In the genomic region with DNA sequence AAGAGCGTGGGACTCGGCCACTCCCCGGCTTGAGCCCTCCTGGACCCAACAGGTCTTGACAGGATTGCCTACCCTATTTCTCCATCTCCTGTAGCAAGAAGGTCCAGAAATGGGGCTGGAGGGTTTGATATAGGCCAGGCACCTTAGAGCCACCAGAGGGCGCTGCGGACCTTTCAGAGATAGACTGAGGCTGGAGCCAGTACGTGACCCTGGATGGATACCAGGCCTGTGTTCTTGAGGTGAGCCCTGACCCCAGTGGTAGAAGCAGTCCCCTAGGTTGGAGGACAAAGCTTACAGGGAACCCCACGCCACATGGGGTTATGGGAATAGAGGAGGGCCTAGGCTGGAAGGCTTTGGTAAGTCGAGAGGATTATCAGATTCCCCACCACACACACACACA, we compare ENCODE assay signal across 9 mouse cellular contexts. TPM values are rescaled to one million over a fixed set of nuclear protein-coding genes. Genes with fewer than 3 reads are reported as not detected.
A peak's percentile ranks its signal among the peaks of the same experiment; 100 is the strongest.
DNase-seq lines count a peak whose midpoint lies in the region; ATAC-seq and TF ChIP-seq lines count a peak whose summit lies in the region.
"Had no signal": no experiment of that assay in that cellular context is flagged by ENCODE, and none has a peak within 500 bp of the region (broad histone marks: within the 10 kb centered on the region; RNA-seq: fewer than 3 reads in every experiment).

No protein-coding gene starts in this region.

- no peaks in the 10 kb centered on the region for H3K36me3 ChIP-seq in ES-Bruce4 (ENCODE audit: control insufficient read depth, insufficient read depth, low read length, poor library complexity, severe bottlenecking)
- H3K36me3 ChIP-seq in forebrain, embryonic 13.5 days (ENCODE audit: poor library complexity, severe bottlenecking) = no peaks in the 10 kb centered on the region
- H3K36me3 ChIP-seq in hindbrain, embryonic 11.5 days (ENCODE audit: control insufficient read depth, insufficient read depth, low read length) = no peaks in the 10 kb centered on the region

- ATAC-seq in forebrain, embryonic 13.5 days = peak; percentile 35; the same call in 1 of the 2 replicates
- ATAC-seq in hindbrain, embryonic 11.5 days (ENCODE audit: low FRiP score) = peak; percentile 62

- TF ChIP-seq CTCF in ES-Bruce4 (IDR thresholded peaks at IDR 0.05; ENCODE audit: low read depth, low read length) = peak; percentile 93
- peak; percentile 96 for TF ChIP-seq CTCF in brain, embryonic 14.5 days (IDR thresholded peaks at IDR 0.05; ENCODE audit: borderline replicate concordance, extremely low read depth, insufficient read depth, insufficient read length)

- H3K4me3 ChIP-seq in ES-Bruce4 (ENCODE audit: low read depth, low read length) = no peak overlapping the region
- no peak overlapping the region for H3K4me3 ChIP-seq in forebrain, embryonic 13.5 days
- no peak overlapping the region for H3K4me3 ChIP-seq in hindbrain, embryonic 11.5 days (ENCODE audit: low read depth, low read length)
- H3K4me3 ChIP-seq: hindbrain, embryonic 15.5 days had no signal

- no peak for TF ChIP-seq EP300 in ES-Bruce4 (IDR thresholded peaks at IDR 0.05; ENCODE audit: insufficient read depth, low read depth, low read length)

- H3K9ac ChIP-seq in ES-Bruce4 (ENCODE audit: low read depth, poor library complexity, severe bottlenecking) = no peak overlapping the region
- H3K9ac ChIP-seq in forebrain, embryonic 13.5 days = no peak overlapping the region
- no peak overlapping the region for H3K9ac ChIP-seq in hindbrain, embryonic 11.5 days (ENCODE audit: low read depth, low read length)
- H3K9ac ChIP-seq: hindbrain, embryonic 15.5 days had no signal

- no peak for TF ChIP-seq POLR2A in ES-Bruce4 (IDR thresholded peaks at IDR 0.05; ENCODE audit: insufficient read depth, low read length)
- no peak for TF ChIP-seq POLR2A in brain, embryonic 14.5 days (IDR thresholded peaks at IDR 0.05; ENCODE audit: borderline replicate concordance, extremely low read depth, insufficient read depth, insufficient read length, poor library complexity, severe bottlenecking)

- H3K27me3 ChIP-seq in ES-Bruce4 (ENCODE audit: control insufficient read depth, insufficient read depth, low read length, poor library complexity, severe bottlenecking) = no peaks in the 10 kb centered on the region
- peaks cover 4% of the 10 kb centered on the region; the same call in 1 of the 2 replicates for H3K27me3 ChIP-seq in forebrain, embryonic 13.5 days
- H3K27me3 ChIP-seq in hindbrain, embryonic 11.5 days (ENCODE audit: control insufficient read depth, insufficient read depth, low read length) = no peaks in the 10 kb centered on the region
- H3K27me3 ChIP-seq: hindbrain, embryonic 15.5 days had no signal

- H3K4me2 ChIP-seq in forebrain, embryonic 13.5 days = no peak overlapping the region
- H3K4me2 ChIP-seq in hindbrain, embryonic 11.5 days (replicated peaks; ENCODE audit: low read depth, low read length) = no peak overlapping the region
- H3K4me2 ChIP-seq: hindbrain, embryonic 15.5 days had no signal

- DNase-seq in brain, embryonic 14.5 days (ENCODE audit: low read depth) = peak; percentile 86
- DNase-seq in hindbrain, embryonic 11.5 days (ENCODE audit: low spot score) = peak; percentile 93
- peak; percentile 76 to 84 for DNase-seq in layer of hippocampus, postnatal 14 days (ENCODE audit: low spot score in 2 of 2)
- peak; percentile 79 to 86 for DNase-seq in lung, postnatal 4 days
- peak; percentile 79 to 87 for DNase-seq in right cerebral cortex, adult 2 months (ENCODE audit: low spot score in 2 of 2)
- DNase-seq in urinary bladder, postnatal 14 days (ENCODE audit: low spot score) = peak; percentile 89

- H3K4me1 ChIP-seq in ES-Bruce4 (ENCODE audit: control insufficient read depth, insufficient read depth, low read length) = peaks cover 6% of the 10 kb centered on the region
- peaks cover 18% of the 10 kb centered on the region for H3K4me1 ChIP-seq in forebrain, embryonic 13.5 days
- H3K4me1 ChIP-seq in hindbrain, embryonic 11.5 days (replicated peaks; ENCODE audit: control insufficient read depth, insufficient read depth, low read length) = peaks cover 6% of the 10 kb centered on the region

- 16% methylated on average over 8 of the region's 8 CpGs for WGBS in forebrain, embryonic 13.5 days
- WGBS in hindbrain, embryonic 11.5 days = 19% methylated on average over 8 of the region's 8 CpGs

- H3K27ac ChIP-seq in ES-Bruce4 (ENCODE audit: insufficient read depth, low read length) = no peak overlapping the region
- H3K27ac ChIP-seq in forebrain, embryonic 13.5 days = no peak overlapping the region
- no peak overlapping the region for H3K27ac ChIP-seq in hindbrain, embryonic 11.5 days (ENCODE audit: low read depth, low read length)
- H3K27ac ChIP-seq: hindbrain, embryonic 15.5 days had no signal

- H3K9me3 ChIP-seq in ES-Bruce4 (replicated peaks; ENCODE audit: control insufficient read depth, insufficient read depth, low read length, poor library complexity, severe bottlenecking) = no peaks in the 10 kb centered on the region
- H3K9me3 ChIP-seq in forebrain, embryonic 13.5 days (replicated peaks) = no peaks in the 10 kb centered on the region
- H3K9me3 ChIP-seq in hindbrain, embryonic 11.5 days (ENCODE audit: control insufficient read depth, low read length) = no peaks in the 10 kb centered on the region
- H3K9me3 ChIP-seq: hindbrain, embryonic 15.5 days had no signal

RNA-seq across cellular contexts. Expression of gene Ykt6, which starts 40.5 kb away (rescaled TPM):
- polyA plus RNA-seq in ES-Bruce4 (2011; ENCODE audit: insufficient read depth, insufficient read length, low read depth, missing spikeins) = 53.7 and 60.3 TPM in 2 replicates
- 74.7 and 106 TPM in 2 replicates for polyA plus RNA-seq in brain, embryonic 14.5 days (2012; rRNA removed)
- polyA plus RNA-seq in forebrain, embryonic 13.5 days (2015; fragmentation: Nextera tagmentation; extraction: Ambion mirVana) = 65.3 and 83.1 TPM in 2 replicates
- 30.2 and 31.9 TPM in 2 replicates for polyA plus RNA-seq in hindbrain, embryonic 11.5 days (2014; fragmentation: Nextera tagmentation; extraction: Ambion mirVana)
- total RNA-seq in layer of hippocampus, postnatal 14 days (2021) = 10 to 100 TPM; 84.7 to 85.3 TPM

RNA-seq across cellular contexts. Expression of gene Gck, which starts 46.1 kb away (rescaled TPM):
- polyA plus RNA-seq in ES-Bruce4 (2011; ENCODE audit: insufficient read depth, insufficient read length, low read depth, missing spikeins) = not detected in 2 replicates
- 5.9 and 6.4 TPM in 2 replicates for polyA plus RNA-seq in brain, embryonic 14.5 days (2012; rRNA removed)
- polyA plus RNA-seq in forebrain, embryonic 13.5 days (2015; fragmentation: Nextera tagmentation; extraction: Ambion mirVana) = 4.7 and 5.8 TPM in 2 replicates
- polyA plus RNA-seq in hindbrain, embryonic 11.5 days (2014; fragmentation: Nextera tagmentation; extraction: Ambion mirVana) = 2.9 and 3.0 TPM in 2 replicates
- total RNA-seq in layer of hippocampus, postnatal 14 days (2021) = 1 to 10 TPM; 1.3 to 1.9 TPM
